Mouse (Mus musculus): ENCODE data around the gene Uap1.
A peak's percentile ranks its signal among the peaks of the same experiment; 100 is the strongest.

The Uap1 gene

GRCm38 (mm10) chr1:170164913-170165312 is 9.8 kb downstream of the Uap1 start:
- DNase-seq (ENCODE audit: low spot score in 2 of 2) = no peak

DNA sequence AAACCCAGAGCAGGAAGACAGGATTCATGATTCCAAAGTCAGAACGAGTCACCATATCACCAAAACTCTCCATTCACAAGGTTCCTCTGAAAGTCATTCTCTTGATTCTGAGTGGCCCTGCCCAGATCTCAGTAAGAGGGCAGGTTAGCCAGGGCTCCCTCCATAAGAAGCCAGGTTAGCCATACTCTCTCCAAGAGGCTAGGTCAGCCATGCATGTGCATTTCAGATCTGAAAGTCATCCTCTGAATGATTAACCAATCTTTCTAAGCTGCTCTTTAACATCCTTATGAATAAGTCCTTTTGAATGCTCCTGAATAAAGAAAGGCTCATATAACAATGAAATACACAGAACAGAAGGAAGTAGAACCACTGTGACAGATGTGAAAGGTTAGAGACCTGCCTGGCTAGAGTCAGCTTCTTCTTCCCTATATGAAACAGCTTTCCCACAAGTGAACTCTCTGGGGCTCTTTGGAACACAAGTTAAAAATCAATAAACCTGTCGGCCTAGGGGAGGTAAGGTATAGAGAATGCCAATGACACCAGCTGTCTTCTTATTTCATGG is 10.6 kb downstream of the Uap1 start:
- DNase-seq (ENCODE audit: low spot score in 2 of 2) = no peak

- DNase-seq (ENCODE audit: low spot score in 2 of 2) = no peak
Observed at GRCm38 (mm10) chr1:170163398-170163943, 11.3 kb downstream of the Uap1 start.

GRCm38 (mm10) chr1:170161852-170162251 is 12.9 kb downstream of the Uap1 start:
- peak in 1 of 2 experiments; percentile 43 for DNase-seq (ENCODE audit: low spot score in 2 of 2)

DNA sequence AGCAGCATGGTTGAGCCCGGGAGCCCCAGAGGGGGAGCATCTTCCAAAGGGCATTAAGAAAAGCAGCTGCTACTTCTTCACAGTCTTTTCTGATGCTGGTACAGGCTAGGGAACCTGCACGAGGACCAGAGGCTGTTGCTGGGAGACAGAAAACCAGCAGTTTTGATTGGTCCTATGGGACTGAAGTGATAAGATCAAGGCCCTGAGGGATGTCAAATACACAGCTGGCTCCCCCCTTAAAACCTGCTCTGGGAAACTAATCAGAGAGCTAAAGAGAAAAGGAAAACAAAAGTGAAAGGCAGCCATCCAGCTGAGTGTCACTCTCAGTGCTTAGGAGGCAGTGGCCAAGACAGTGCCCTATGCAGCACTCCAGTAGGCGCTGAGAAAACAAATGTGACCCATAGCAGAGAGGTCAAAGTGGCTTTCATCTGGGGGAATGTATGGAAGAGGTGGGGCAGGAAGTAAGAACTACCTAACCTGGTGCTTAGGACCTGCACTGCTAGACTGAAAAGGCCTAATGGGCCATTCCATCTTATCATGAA is 14.3 kb downstream of the Uap1 start:
- no peak for DNase-seq (ENCODE audit: low spot score in 2 of 2)

DNA sequence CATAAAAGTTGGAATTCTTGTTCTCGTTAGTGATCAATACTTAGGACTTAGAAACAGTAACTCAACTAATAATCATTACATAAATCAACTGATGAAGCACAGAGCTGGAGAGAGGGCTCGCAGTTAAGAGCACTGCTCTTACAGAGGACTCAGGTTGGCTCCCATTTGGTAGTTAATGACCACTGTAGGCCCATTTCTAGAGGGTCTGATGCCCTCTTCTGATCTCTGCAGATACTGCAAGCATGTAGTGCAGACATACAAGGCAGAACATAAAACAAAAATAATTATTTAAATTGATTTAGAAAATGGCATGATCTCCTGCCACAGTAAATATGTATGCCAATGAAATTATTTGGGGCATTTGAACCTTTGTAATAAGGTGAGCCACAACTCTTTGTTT is 15.1 kb downstream of the Uap1 start:
- no peak for DNase-seq (ENCODE audit: low spot score in 2 of 2)

DNA sequence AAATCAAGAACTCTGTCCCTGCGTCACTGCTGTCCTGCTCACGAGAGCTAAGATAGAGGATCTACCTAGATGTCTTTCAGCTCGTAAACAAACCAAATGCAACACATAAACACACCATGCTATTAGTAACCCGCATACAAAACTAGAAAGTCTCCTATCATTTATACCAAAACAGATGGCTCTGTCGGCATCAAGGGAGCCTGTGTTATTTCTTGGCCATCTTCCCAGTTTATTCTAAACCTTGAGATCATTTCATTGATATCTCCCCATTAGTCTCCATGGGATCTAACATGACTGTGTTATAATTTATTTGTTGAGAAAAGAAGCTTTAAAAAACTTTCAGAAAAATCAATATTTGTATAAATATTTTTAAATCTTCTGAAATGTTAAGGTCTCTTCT is 19.0 kb downstream of the Uap1 start:
- no peak for DNase-seq (ENCODE audit: low spot score in 2 of 2)

GRCm38 (mm10) chr1:170155298-170155697 is 19.5 kb downstream of the Uap1 start:
- DNase-seq (ENCODE audit: low spot score in 2 of 2) = no peak

DNA sequence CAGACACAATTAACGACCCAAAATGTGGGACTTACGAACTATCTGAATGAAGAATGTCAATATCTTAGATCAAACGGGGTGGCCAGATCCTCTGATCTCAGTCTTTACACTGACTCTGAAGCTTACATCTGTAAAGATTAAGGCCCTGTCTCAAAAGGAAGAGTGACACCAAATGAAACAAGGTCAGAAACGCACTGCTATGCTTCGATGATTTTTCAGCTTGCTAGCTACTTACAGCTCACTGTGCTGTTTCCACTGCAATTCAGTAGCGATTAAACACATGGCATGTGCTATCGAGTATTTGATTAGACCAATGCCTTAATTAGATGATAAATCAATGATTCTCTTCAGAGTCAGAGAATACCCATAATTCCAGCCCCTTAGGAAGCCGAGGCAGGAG is 20.8 kb downstream of the Uap1 start:
- DNase-seq (ENCODE audit: low spot score in 2 of 2) = no peak

GRCm38 (mm10) chr1:170152552-170152951 is 22.2 kb downstream of the Uap1 start:
- DNase-seq (ENCODE audit: low spot score in 2 of 2) = no peak

DNA sequence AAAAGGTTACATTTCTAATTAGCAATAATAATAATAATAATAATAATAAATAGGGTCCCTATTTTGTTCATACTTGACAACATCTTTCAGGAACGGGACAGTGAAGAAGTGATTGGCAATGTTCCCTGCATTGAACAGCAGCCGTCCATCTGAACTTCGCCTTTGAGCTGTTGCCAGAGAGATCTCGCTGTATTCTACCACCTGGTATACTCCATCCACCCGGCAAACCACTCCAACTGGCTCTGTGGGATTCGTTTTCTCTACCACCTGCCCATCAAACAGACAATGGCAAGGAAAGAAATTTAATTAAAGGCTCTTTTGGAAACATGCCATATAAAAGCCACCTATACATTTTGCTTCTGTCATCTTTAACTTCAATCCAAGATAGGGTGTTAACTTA is 23.9 kb downstream of the Uap1 start:
- no peak for DNase-seq (ENCODE audit: low spot score in 2 of 2)

- no peak for DNase-seq (ENCODE audit: low spot score in 2 of 2)
Observed at GRCm38 (mm10) chr1:170149756-170150155, 25.0 kb downstream of the Uap1 start.

DNA sequence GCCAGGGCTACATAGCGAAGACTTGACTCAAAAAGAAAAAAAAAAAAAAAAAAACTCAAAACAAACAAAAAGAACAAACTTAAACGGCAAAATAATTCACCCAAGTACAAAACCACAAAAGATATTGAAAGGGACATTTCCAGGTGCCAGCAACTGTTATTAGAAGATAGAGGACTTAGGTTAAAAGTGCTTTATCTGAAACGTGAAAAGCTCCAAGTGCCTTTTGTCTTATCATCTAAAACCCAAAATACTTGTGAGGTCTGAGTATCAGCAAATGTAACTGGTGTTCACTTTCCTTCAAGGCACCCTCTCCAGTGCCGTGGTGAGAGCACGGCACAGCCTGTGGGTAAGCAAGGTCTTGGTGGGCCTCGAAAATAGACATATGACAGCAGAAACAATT is 26.2 kb downstream of the Uap1 start:
- DNase-seq (ENCODE audit: low spot score in 2 of 2) = no peak

- no peak for DNase-seq (ENCODE audit: low spot score in 2 of 2)
Observed at GRCm38 (mm10) chr1:170147651-170148448, 26.9 kb downstream of the Uap1 start.

- no peak for DNase-seq (ENCODE audit: low spot score in 2 of 2)
Observed at GRCm38 (mm10) chr1:170145606-170146005, 29.2 kb downstream of the Uap1 start.

- no peak for DNase-seq (ENCODE audit: low spot score in 2 of 2)
Observed at GRCm38 (mm10) chr1:170142256-170142871, 32.4 kb downstream of the Uap1 start.

GRCm38 (mm10) chr1:170141626-170142025 is 33.1 kb downstream of the Uap1 start:
- no peak for DNase-seq (ENCODE audit: low spot score in 2 of 2)

- peak; percentile 75 to 78 for DNase-seq (ENCODE audit: low spot score in 2 of 2)
Observed at GRCm38 (mm10) chr1:170136351-170137009, 38.3 kb downstream of the Uap1 start.

DNA sequence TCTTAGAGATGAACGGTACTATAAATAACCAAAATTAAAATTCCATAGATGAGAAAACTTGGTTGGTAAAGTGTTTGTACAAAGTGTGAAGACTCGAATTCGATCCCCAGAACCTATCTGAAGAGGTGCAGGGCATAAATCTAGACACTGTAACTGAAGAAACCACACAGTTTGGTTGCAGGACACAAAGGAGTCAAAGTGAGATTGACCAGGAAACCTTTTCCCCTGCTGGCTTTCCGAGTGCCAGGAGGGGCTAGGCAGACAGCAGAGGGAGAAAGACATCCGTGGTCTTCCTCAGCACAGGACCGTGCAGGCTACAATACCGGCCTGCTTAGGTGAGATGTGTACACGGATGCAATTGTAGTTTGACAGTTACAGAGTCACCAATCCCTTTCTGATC is 40.5 kb downstream of the Uap1 start:
- no peak for DNase-seq (ENCODE audit: low spot score in 2 of 2)

DNA sequence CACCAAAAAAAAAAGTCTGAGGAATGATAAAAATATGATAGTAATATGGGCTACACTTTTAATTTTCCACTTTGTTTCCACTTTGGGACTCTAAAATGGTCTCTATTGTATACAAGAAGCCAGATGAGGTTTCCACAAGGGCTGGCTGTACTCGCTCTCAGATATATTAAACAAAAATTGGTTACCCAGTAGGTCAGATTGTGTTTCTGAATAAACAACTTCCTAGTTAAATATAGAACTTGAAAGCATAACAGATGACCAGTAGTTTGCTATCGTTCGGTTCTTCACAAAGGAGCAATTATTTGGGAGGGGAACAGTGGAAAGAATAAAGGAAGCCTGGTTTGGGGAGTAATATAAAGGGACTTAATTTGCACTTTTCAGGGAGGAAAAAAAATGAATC is 43.8 kb downstream of the Uap1 start:
- no peak for DNase-seq (ENCODE audit: low spot score in 2 of 2)

DNA sequence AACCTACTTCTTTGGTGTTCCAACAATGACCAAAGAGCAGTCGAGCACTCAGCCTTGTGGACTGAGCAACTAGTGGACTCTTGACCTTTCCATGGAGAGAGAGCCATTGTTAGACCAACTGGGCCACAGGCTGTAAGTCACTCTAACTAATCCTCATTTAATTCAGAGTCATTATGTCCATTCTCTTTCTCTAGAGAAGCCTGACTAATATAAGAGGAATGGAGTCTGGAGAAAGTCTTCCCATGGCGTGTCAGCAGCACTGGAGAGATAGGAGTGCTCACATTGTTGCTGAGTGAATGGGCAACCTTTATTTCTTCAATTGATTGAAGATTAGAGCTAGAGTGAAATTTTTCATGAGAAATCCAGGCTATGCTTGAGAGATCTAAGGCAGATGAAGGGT is 50.1 kb downstream of the Uap1 start:
- DNase-seq (ENCODE audit: low spot score in 2 of 2) = no peak

GRCm38 (mm10) chr1:170113616-170114015 is 61.1 kb downstream of the Uap1 start:
- no peak for DNase-seq (ENCODE audit: low spot score in 2 of 2)

Data from right cerebral cortex, postnatal 10 days (tissue).